Mouse (Mus musculus): ENCODE data around the gene Rpap3. TPM values are rescaled to one million over a fixed set of nuclear protein-coding genes. Genes with fewer than 3 reads are reported as not detected.
A peak's percentile ranks its signal among the peaks of the same experiment; 100 is the strongest.

Gene Rpap3
- polyA plus RNA-seq, 1 experiment from 2014 or later, result 40.4 TPM

GRCm38 (mm10) chr15:97717861-97718534, 12.4 kb upstream of the Rpap3 start:
- WGBS, result 34% methylated on average over 12 of the region's 12 CpGs
- Histone ChIP-seq H3K36me3 (no peaks in the 10 kb centered on the region), H3K4me1 (peaks cover 10% of the 10 kb centered on the region), H3K27me3 (ENCODE audit: low read depth, poor library complexity, severe bottlenecking) (peaks cover 19% of the 10 kb centered on the region), H3K4me3 (no peak overlapping the region), H3K27ac (replicated peaks) (no peak overlapping the region), H3K9me3 (replicated peaks) (no peaks in the 10 kb centered on the region)
- peak; percentile 55 for DNase-seq (ENCODE audit: low spot score)

GRCm38 (mm10) chr15:97716782-97717181, 11.2 kb upstream of the Rpap3 start:
- Histone ChIP-seq H3K27ac (replicated peaks) (no peak overlapping the region), H3K4me3 (no peak overlapping the region), H3K4me1 (peaks cover 13% of the 10 kb centered on the region), H3K36me3 (no peaks in the 10 kb centered on the region), H3K9me3 (replicated peaks) (no peaks in the 10 kb centered on the region), H3K27me3 (ENCODE audit: low read depth, poor library complexity, severe bottlenecking) (peaks cover 28% of the 10 kb centered on the region)
- 92% methylated on average over 11 of the region's 11 CpGs for WGBS
- DNase-seq (ENCODE audit: low spot score), result no peak

GRCm38 (mm10) chr15:97715734-97716133, 10.1 kb upstream of the Rpap3 start:
- peaks cover 15% of the 10 kb centered on the region for H3K4me1 ChIP-seq
- H3K36me3 ChIP-seq, result no peaks in the 10 kb centered on the region
- WGBS, result 91% methylated on average over 1 of the region's 1 CpGs
- no peak overlapping the region for H3K4me3 ChIP-seq
- no peaks in the 10 kb centered on the region for H3K9me3 ChIP-seq (replicated peaks)
- no peak overlapping the region for H3K27ac ChIP-seq (replicated peaks)
- no peak for DNase-seq (ENCODE audit: low spot score)
- peaks cover 28% of the 10 kb centered on the region for H3K27me3 ChIP-seq (ENCODE audit: low read depth, poor library complexity, severe bottlenecking)

DNA sequence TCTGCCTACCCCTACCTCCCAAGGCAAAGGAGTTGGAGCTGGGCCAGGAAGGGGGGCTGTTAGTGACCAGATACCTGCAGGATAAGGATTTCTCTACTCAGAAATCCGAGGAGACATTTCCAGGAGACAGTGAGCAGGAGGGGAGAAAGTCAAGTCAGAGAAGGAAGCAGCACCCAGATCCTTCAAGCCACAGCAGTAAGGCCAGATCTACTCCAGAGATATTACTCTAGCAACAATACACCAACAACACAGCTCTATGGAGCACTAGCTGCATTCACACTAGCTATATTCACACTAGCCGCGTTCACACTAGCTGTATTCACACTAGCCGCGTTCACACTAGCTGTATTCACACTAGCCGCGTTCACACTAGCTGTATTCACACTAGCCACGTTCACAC, 9.5 kb upstream of the Rpap3 start:
- Histone ChIP-seq H3K36me3 (no peaks in the 10 kb centered on the region), H3K9me3 (replicated peaks) (no peaks in the 10 kb centered on the region), H3K4me3 (no peak overlapping the region), H3K4me1 (peaks cover 18% of the 10 kb centered on the region), H3K27ac (replicated peaks) (no peak overlapping the region), H3K27me3 (ENCODE audit: low read depth, poor library complexity, severe bottlenecking) (peaks cover 28% of the 10 kb centered on the region)
- DNase-seq (ENCODE audit: low spot score), result no peak
- 91% methylated on average over 8 of the region's 8 CpGs for WGBS

GRCm38 (mm10) chr15:97712546-97712945, 6.9 kb upstream of the Rpap3 start:
- WGBS, result 73% methylated on average over 6 of the region's 6 CpGs
- 0 out of 2 replicates have a peak, but pooled peaks cover 19% of the 10 kb centered on the region for H3K27me3 ChIP-seq (ENCODE audit: low read depth, poor library complexity, severe bottlenecking)
- no peak for DNase-seq (ENCODE audit: low spot score)
- H3K36me3 ChIP-seq, result no peaks in the 10 kb centered on the region
- no peak overlapping the region for H3K4me3 ChIP-seq
- peaks cover 21% of the 10 kb centered on the region for H3K4me1 ChIP-seq
- H3K9me3 ChIP-seq (replicated peaks), result no peaks in the 10 kb centered on the region
- no peak overlapping the region for H3K27ac ChIP-seq (replicated peaks)

GRCm38 (mm10) chr15:97710906-97711305, 5.3 kb upstream of the Rpap3 start:
- H3K27me3 ChIP-seq (ENCODE audit: low read depth, poor library complexity, severe bottlenecking), result 0 out of 2 replicates have a peak, but pooled peaks cover 19% of the 10 kb centered on the region
- no peak for DNase-seq (ENCODE audit: low spot score)
- H3K9me3 ChIP-seq (replicated peaks), result no peaks in the 10 kb centered on the region
- no peaks in the 10 kb centered on the region for H3K36me3 ChIP-seq
- no peak overlapping the region for H3K27ac ChIP-seq (replicated peaks)
- H3K4me3 ChIP-seq, result no peak overlapping the region
- WGBS, result 69% methylated on average over 6 of the region's 6 CpGs
- peaks cover 27% of the 10 kb centered on the region for H3K4me1 ChIP-seq

GRCm38 (mm10) chr15:97696616-97697015, 9.0 kb downstream of the Rpap3 start:
- no peak overlapping the region for H3K4me3 ChIP-seq
- no peak for DNase-seq (ENCODE audit: low spot score)
- no peaks in the 10 kb centered on the region for H3K4me1 ChIP-seq
- no peak overlapping the region for H3K27ac ChIP-seq (replicated peaks)
- peaks cover 99% of the 10 kb centered on the region for H3K36me3 ChIP-seq
- 89% methylated on average over 10 of the region's 10 CpGs for WGBS
- H3K9me3 ChIP-seq (replicated peaks), result no peaks in the 10 kb centered on the region
- H3K27me3 ChIP-seq (ENCODE audit: low read depth, poor library complexity, severe bottlenecking), result no peaks in the 10 kb centered on the region

GRCm38 (mm10) chr15:97693411-97693810, 12.2 kb downstream of the Rpap3 start:
- no peaks in the 10 kb centered on the region for H3K9me3 ChIP-seq (replicated peaks)
- 96% methylated on average over 5 of the region's 5 CpGs for WGBS
- no peaks in the 10 kb centered on the region for H3K27me3 ChIP-seq (ENCODE audit: low read depth, poor library complexity, severe bottlenecking)
- no peak overlapping the region for H3K4me3 ChIP-seq
- no peaks in the 10 kb centered on the region for H3K4me1 ChIP-seq
- H3K36me3 ChIP-seq, result peaks cover 99% of the 10 kb centered on the region
- no peak for DNase-seq (ENCODE audit: low spot score)
- H3K27ac ChIP-seq (replicated peaks), result no peak overlapping the region

- DNase-seq (ENCODE audit: low spot score), result no peak
- Histone ChIP-seq H3K4me1 (no peaks in the 10 kb centered on the region), H3K27me3 (ENCODE audit: low read depth, poor library complexity, severe bottlenecking) (no peaks in the 10 kb centered on the region), H3K4me3 (no peak overlapping the region), H3K36me3 (peaks cover 100% of the 10 kb centered on the region), H3K27ac (replicated peaks) (no peak overlapping the region), H3K9me3 (replicated peaks) (no peaks in the 10 kb centered on the region)
- 96% methylated on average over 9 of the region's 9 CpGs for WGBS
These were observed 21.5 kb downstream of the Rpap3 start for GRCm38 (mm10) chr15:97684118-97684517.

DNA sequence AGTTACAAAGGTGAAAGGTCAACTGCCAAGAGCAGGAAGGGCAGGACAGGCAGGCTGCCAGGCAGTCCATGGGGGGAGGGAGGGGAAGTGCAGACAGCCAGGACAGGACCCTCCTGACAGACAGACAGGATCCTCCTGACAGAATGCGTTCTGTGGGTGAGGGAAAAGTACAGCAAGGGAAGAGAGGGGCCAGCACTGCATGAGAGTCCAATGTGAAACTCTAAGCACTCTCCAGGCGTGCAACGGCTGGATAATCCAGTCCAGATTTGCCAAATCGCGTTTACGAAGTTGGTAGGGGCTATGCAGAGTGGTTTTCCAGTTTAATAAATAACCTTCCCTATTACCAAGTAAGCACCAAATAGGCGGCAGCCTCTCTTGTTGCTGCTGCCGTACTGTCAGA, 23.6 kb downstream of the Rpap3 start:
- no peak overlapping the region for H3K27ac ChIP-seq (replicated peaks)
- peaks cover 100% of the 10 kb centered on the region for H3K36me3 ChIP-seq
- H3K4me1 ChIP-seq, result no peaks in the 10 kb centered on the region
- no peak overlapping the region for H3K4me3 ChIP-seq
- 91% methylated on average over 8 of the region's 8 CpGs for WGBS
- no peak for DNase-seq (ENCODE audit: low spot score)
- H3K27me3 ChIP-seq (ENCODE audit: low read depth, poor library complexity, severe bottlenecking), result no peaks in the 10 kb centered on the region
- H3K9me3 ChIP-seq (replicated peaks), result no peaks in the 10 kb centered on the region

DNA sequence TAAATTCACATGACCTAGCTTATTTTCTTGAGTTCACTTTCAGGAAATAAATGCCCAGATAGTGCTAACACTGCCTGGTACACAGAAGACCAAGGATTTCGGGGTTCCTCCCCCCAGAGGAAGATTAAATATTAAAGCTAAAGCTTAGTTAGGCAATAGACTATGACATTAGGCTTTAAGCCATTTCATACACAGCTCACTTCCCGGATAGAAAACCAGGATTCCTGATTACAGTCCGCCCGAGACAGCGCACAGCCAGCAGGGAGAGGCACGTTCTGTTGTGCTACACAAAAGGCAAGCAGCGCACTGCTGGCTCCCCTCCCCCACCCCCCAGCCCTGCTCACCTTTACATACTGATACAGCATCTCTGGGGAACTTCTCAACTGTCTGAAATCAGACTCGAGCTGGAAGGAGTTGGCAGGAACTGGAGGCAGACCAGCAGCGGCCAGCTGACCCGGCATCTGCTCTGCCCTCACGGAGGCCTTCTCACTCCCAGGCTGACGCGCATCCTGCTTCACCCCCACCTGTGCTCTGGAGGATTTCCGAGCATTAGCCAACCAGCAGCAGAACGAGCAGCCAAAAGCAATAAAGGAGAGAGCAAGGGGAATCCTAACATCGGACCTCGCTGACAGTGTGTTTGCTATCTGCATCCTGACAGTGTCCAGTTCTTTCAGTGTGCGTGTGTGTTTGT, 25.5 kb downstream of the Rpap3 start:
- H3K27me3 ChIP-seq (ENCODE audit: low read depth, poor library complexity, severe bottlenecking), result no peaks in the 10 kb centered on the region
- H3K27ac ChIP-seq (replicated peaks), result no peak overlapping the region
- H3K36me3 ChIP-seq, result peaks cover 100% of the 10 kb centered on the region
- no peaks in the 10 kb centered on the region for H3K9me3 ChIP-seq (replicated peaks)
- DNase-seq (ENCODE audit: low spot score), result no peak
- 88% methylated on average over 18 of the region's 18 CpGs for WGBS
- H3K4me3 ChIP-seq, result no peak overlapping the region
- H3K4me1 ChIP-seq, result no peaks in the 10 kb centered on the region

GRCm38 (mm10) chr15:97677341-97677740, 28.3 kb downstream of the Rpap3 start:
- no peak for DNase-seq (ENCODE audit: low spot score)
- Histone ChIP-seq H3K4me3 (no peak overlapping the region), H3K27me3 (ENCODE audit: low read depth, poor library complexity, severe bottlenecking) (no peaks in the 10 kb centered on the region), H3K36me3 (peaks cover 100% of the 10 kb centered on the region), H3K9me3 (replicated peaks) (no peaks in the 10 kb centered on the region), H3K4me1 (peaks cover 6% of the 10 kb centered on the region), H3K27ac (replicated peaks) (no peak overlapping the region)
- 96% methylated on average over 3 of the region's 3 CpGs for WGBS

- no peak overlapping the region for H3K27ac ChIP-seq (replicated peaks)
- 94% methylated on average over 13 of the region's 13 CpGs for WGBS
- no peaks in the 10 kb centered on the region for H3K9me3 ChIP-seq (replicated peaks)
- H3K4me3 ChIP-seq, result no peak overlapping the region
- H3K36me3 ChIP-seq, result peaks cover 97% of the 10 kb centered on the region
- DNase-seq (ENCODE audit: low spot score), result no peak
- H3K4me1 ChIP-seq, result peaks cover 14% of the 10 kb centered on the region
- no peaks in the 10 kb centered on the region for H3K27me3 ChIP-seq (ENCODE audit: low read depth, poor library complexity, severe bottlenecking)
These were observed 29.7 kb downstream of the Rpap3 start for GRCm38 (mm10) chr15:97675927-97676326.

All from midbrain, embryonic 10.5 days (tissue).